Mouse (Mus musculus): ENCODE results near the gene Asphd1.
"Not testable (repeated sequence)": the region's sequence is repeated elsewhere in the genome, so short reads cannot be mapped to it uniquely, and the experiment has no call there.

Asphd1 gene

DNA sequence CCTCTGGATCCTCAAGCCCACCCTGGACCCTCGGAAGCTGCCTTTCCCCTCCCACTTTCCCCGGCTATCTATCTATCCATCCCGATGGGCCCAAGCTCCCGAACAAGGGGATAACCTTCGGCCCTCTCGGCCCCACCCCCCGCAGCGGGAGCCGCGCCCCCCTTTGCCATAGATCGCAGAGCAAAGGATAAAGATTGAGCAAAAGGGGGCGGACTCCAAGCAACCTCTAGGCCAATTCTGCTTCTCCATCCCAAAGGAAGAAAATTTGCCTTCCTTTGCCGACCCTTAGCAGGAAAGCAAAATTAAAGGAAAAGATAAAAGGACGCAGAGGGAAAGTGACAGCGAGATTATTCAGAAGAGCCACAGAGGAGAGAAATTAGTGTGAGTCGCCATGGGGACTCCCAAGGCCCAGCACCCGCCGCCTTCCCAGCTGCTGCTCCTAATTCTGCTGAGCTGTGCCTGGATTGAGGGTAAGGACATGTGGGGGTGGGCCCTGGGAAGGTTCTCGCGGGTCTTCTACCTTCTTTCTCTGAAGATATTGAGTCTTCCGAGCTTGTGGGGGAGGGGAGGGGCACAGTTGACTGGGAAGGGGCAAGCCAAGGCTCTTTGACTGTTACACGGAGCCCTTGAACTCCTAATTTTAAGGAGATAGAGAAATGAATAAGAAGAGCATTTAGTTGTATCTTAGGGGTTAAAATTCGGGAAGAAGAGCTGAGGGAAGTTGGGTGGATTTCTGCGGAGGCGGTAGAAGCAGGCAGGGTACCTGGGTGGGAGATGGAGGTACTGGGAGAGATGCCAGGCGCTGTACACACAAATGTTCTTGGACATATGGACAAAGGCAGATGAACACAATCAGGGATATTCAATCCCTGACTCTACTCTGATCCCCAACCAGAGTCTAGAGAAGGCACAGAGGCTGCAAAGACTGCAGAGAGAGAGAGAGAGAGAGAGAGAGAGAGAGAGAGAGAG is 1.5 kb upstream of the Asphd1 start:
- DNase-seq (ENCODE audit: low spot score in 2 of 2): peak; percentile 52 to 61

DNA sequence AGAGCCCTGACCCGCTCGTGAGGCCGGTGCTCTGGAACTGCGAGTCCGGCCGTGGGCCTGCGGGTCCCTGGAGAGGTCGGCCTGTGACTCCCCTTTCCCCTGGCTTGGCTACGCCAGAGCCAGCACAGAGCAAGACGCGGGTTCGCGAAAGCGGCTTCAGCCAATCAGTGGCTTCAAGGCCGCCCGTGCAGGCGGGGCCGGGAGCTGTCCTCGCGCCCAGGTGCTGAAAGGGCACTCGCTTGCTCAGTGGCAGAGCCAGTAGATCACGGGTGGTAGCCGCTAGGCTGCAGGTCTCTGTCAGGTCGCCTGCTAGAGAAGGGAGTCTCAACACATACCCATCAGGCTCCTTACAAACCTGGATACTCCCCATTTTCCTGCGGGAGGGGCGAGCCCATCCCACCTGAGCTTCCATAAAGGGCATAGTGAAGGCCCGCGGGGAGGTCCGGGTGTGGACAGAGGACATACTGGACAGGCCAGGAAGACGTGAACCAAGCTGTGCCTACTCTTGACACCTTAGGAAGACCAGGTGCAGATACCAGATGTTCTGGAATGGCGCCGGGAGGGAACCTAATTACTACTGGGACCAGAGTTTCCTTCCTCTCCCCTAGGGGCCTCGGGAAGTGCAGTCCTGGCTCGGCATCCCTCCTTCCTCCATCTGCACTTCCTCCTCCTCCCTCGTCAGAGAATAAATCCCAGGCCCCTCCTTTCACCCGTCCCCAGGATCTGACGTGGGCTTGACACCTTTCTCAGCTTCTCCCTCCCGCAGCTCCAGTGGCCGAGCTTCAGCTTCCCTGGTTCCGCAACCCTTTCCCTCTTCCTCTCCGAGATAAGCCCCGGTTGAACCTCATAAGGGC is 638 bp upstream of the Asphd1 start, which contains the start of gene Sez6l2:
Gene Sez6l2 (plus strand): TSS at position 771 of the 854 bp plus-strand sequence.
- DNase-seq (ENCODE audit: low spot score in 2 of 2): peak; percentile 82 to 83

DNA sequence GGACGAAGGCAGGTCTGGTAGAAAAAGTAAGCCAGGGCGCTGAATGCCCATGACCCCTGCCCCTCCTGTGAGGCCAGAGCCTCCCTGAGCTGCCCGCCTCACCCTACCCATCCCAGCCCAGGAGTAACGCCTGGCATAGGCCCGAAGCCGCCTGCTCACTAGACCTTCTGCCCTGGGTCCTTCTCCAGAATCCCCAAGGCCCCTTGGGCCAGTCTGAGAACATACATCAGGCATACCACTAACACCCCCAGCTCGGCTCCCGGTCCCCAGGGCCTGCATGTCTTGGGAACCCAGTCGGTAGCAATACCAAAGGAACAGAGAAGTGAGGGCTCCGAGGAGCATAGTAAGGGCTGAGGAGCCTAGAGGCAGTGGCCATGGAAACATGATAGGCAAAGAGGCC is 756 bp downstream of the Asphd1 start:
- no peak for DNase-seq (ENCODE audit: low spot score in 2 of 2)

DNA sequence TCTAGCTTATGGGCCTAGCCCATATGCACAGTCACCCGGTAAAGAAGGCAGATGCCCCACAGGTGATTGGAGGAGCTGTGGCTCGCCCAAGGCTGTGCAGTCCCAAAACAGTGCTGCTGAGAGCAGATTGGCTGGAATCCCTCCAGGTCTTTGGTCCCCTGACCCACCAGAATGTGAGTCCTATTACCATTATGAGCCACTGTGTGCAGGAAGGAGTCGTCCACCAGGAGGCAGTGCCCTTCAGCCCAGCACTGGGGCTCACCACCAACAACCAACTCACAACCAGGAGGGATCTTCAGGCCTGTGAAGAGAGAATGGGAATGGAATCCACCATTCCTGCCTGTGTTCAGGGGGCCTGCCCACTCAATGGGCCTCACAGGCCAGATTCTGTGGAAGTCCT is 2.9 kb downstream of the Asphd1 start:
- no peak for DNase-seq (ENCODE audit: low spot score in 2 of 2)

DNA sequence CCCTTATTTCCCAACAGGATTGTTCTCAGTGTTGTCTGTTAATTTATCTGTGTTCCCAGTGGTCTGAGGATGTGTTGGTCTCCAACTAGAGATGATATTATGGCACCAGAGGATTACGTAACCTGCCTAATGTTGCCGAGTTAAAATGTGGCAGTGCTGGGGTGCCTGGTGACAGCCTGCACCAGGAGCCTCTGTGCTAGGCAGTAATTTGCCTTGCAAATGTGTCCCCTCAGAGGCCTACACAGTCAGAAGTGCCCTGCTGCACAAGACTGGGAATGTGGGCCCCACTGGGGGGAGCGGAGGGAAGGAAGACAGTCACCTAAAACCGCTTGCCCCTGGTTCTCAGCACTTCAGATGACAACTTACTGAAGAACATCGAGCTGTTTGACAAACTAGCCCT is 7.6 kb downstream of the Asphd1 start:
- no peak for DNase-seq (ENCODE audit: low spot score in 2 of 2)

DNA sequence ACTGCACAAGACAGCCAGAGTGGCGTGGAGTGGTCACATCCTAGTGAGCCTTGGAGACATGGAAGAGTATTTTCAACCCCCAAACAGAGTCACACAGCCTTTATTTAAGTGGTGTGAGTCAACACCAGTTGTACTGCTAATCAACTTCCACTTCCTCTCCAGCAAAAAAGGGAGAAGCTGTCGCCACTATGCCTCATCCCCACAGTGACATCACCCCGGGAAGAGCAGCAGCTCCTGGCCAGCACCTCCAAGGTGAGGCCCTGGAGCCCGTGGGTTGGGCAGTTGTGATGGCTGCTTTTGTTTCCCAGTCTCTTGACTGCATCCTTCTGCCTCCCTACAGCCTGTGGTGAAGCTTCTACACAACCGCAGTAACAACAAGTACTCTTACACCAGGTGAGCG is 8.2 kb downstream of the Asphd1 start:
- DNase-seq (ENCODE audit: low spot score in 2 of 2): no peak

DNA sequence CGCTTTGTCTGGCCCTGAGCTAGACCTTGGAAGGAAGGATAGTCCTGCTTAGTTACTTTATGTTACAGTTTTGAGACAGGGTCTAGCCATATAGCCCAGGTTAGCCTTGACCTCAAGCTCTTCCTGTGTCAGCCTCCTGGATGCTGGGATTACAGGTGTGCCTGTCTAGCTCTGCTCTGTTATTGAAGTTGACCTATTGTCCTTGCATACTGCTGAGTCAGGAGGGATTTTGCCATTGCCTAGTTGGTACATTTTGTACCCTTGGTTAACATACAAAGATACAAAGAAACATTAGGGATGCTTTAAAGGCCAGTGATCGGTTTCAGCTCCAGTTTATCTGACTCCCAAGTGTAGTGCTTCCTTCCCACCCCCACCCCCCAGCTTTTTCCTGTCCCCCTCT is 16.7 kb downstream of the Asphd1 start:
- DNase-seq (ENCODE audit: low spot score in 2 of 2): no peak

DNA sequence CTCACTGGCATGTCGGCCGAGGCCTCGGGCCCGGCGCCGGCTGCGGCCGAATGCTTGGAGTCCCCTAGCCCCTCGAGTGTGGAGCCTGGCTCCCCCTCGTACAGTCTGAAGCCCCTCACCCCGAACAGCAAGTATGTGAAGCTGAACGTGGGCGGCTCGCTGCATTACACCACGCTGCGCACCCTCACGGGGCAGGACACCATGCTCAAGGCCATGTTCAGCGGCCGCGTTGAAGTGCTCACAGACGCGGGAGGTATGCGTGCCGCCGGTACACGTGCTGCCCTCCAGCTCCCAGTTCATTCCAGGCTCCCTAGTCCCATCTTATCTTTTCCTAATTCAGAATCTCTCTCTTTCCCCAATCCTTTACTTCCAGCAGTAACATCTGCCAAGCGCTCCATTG is 20.3 kb downstream of the Asphd1 start:
- DNase-seq (ENCODE audit: low spot score in 2 of 2): peak in 1 of 2 experiments; percentile 52

DNA sequence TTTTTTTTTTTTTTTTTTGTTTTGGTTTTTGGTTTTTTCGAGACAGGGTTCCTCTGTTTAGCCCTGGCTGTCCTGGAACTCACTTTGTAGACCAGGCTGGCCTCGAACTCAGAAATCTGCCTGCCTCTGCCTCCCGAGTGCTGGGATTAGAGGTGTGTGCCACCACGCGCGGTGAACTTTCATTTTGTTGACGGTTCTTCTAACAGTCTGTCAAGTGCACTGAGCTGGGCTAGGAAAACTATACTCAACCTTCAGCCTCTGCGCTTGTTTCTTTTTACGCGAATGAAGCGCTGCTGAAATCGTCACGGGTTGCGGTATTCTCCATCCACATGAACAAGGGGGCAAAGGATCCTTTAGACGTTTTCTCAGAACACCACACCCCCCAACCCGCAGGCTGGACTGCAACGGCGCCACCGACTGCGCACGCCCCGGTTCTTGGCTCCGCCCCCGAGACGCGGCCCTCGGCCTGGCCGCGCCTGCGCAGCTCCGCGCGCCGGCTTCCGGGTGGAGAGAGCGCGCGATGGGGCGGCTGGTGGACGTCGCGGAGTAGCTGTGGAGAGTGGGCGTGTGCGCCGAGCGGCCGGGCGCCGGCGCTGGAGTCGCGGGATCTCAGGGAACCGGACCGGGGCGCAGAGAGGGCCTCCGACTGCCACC is 20.9 kb downstream of the Asphd1 start, which contains the start of gene Kctd13:
Gene Kctd13 (plus strand): TSS at position 496 of the 654 bp plus-strand sequence.
- peak; percentile 84 to 87 for DNase-seq (ENCODE audit: low spot score in 2 of 2)

DNA sequence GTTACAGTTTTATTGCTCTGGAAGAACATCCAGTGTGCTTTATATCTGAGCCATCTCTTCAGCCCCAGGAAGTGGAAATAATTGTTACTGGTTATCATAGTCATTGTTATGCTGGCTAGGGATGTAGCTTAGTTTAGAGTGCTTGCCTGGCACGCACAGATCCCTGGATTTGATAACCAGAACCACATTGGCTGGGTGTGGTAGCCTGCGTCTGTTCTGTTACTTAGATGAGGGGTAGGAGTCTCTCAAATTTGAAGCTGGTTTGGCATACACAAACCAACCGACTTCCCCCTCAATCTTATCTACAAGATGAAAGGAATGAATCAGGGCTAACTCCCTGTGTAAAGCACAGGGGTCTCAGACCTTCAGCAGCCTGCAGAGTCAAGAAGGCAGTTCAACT is 23.1 kb downstream of the Asphd1 start:
- no peak for DNase-seq (ENCODE audit: low spot score in 2 of 2)

DNA sequence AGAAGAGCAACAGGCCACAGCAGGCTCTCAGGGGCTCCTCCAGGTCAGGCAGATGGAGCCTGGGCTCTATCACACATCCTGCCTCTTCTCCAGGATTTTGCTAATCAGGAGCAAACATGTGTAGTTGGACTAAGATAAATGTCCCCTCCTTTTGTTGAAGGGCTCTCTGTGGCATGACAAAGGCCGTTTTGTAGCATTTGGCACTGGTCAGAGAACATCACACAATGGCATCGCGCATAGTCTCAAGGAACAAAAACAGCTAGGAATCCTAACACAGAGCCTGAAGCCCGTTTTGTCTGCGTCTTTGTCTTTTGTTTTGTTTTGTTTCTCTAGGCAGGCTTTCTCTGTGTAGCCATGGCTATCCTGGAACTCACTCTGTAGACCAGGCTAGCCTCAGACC is 25.4 kb downstream of the Asphd1 start:
- no peak for DNase-seq (ENCODE audit: low spot score in 2 of 2)

DNA sequence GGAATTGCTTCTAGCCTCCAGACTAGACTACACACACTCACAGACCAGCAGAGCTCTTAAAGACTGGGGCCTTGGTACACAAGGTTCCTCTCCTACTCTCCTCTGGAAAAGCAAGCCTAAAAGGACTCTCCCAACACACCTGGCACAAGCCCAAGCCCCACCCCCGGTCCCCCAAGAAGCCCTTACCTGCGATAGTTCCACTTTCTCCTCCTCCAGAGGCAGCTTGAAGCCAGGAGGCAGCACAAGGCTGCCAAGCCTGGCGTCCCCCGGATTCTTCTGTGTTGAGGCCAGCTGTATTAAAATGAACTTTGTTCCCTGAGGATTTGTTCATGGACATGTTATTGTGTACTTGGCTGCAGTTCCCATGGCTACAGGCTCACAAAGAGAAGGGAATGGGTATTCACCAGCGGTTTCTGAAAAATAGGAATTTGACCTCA is 26.7 kb downstream of the Asphd1 start, which contains the start of gene Tmem219:
Gene Tmem219 (minus strand): TSS at position 294 of the 437 bp plus-strand sequence.
- no peak for DNase-seq (ENCODE audit: low spot score in 2 of 2)

DNA sequence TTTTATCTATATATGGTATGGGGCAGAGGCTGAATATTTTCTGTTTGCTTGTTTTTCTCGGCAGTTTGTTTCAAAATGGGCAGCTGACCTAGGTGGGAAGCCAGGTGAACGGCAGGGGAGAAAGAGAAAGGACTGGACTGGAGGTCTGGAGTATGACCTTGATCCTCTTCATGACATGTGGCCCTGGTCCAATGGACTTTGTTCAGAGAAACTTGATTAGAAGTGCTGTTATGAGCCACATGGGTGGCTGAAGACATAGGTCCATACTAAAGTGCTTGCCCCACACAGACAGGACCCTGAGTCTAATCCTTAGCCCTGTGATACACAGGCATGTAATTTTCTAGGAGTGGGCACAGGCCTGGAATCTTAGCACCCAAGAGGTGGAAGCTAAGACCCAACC is 27.8 kb downstream of the Asphd1 start:
- DNase-seq (ENCODE audit: low spot score in 2 of 2): no peak

DNA sequence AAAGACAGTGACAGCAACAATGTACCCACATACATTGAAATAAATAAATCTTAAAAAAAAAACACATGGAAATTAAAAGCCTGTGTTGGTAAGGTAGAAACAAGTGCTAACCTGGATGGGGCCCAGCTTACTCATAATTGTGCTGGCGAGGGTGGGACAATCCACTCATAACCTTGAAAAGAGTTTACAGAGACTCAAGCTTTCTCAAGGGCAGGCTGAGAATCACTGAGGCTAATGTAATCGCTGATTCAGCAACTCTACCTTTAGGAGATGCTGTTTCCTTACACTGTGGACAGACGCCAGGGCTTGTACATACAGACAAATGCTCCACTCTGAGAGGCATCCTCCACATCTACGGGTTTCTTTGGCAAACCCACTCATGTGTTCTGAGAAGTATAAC is 29.4 kb downstream of the Asphd1 start:
- no peak for DNase-seq (ENCODE audit: low spot score in 2 of 2)

DNA sequence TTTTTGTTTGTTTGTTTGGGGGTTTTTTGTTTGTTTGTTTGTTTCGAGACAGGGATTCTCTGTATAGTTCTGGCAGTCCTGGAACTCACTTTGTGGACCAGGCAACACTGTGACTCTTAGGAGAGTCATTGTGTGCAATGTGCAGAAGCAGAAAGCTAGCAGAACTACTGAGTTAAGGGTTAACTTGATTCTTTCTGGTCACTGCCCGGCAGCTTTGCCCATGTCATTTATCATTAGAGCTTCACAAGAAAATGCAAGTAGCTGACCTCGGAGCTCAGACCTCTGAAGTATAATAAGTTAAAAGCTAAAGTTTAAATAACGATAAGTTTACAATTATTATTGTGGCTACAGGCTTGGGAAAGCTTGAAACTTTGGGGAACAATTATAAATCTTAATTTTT is 31.0 kb downstream of the Asphd1 start:
- not testable (repeated sequence) for DNase-seq (ENCODE audit: low spot score in 2 of 2)

DNA sequence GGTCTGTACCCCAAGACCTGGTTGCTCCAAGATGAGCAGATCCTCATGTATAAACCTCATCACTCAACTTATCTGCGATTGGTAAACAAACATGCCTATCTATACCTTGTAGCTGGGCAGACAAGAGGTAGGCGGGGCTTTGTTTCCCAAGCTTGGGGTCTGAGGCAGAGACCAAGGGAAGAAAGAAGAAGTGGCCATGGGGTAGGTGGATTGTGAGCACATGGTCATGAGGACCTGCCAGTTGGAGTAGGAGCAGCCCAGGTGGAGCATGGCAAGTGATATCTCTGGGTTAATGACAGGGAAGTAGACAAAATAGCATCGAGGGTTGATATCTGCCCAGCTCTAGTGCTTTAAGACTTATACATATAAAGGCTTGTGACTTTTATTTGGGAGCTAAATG is 34.5 kb downstream of the Asphd1 start:
- DNase-seq (ENCODE audit: low spot score in 2 of 2): no peak

DNA sequence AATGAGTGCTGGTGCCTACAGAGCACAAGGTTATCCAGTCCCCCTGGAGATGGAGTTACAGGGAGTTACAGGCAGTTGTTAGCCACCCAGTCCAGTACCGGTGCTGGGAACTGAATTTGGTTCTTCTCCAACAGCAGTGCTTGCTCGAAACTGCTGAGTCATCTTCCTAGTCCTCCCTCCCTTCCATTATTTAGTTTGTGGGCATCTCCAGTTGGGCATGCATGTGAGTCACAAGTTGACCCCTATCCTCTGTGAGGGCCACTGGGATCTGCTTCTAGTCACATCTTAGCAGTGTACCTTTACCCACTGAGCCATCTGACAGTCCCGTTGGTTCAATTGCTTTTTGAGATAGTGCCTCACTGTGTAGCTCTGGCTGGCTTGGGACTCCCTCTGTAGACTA is 43.8 kb downstream of the Asphd1 start:
- DNase-seq (ENCODE audit: low spot score in 2 of 2): no peak

DNA sequence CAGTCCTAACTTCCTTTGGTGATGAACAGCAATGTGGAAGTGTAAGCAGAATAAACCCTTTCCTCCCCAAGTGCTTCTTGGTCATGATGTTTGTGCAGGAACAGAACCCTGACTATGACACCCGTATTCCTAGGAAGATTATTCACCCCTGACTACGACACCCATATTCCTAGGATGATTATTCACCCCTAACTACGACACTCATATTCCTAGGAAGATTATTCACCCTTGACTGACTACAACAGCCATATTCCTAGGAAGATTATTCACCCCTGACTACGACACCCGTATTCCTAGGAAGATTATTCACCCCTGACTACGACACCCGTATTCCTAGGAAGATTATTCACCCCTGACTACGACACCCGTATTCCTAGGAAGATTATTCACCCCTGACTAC is 49.6 kb downstream of the Asphd1 start:
- not testable (repeated sequence) for DNase-seq (ENCODE audit: low spot score in 2 of 2)

DNA sequence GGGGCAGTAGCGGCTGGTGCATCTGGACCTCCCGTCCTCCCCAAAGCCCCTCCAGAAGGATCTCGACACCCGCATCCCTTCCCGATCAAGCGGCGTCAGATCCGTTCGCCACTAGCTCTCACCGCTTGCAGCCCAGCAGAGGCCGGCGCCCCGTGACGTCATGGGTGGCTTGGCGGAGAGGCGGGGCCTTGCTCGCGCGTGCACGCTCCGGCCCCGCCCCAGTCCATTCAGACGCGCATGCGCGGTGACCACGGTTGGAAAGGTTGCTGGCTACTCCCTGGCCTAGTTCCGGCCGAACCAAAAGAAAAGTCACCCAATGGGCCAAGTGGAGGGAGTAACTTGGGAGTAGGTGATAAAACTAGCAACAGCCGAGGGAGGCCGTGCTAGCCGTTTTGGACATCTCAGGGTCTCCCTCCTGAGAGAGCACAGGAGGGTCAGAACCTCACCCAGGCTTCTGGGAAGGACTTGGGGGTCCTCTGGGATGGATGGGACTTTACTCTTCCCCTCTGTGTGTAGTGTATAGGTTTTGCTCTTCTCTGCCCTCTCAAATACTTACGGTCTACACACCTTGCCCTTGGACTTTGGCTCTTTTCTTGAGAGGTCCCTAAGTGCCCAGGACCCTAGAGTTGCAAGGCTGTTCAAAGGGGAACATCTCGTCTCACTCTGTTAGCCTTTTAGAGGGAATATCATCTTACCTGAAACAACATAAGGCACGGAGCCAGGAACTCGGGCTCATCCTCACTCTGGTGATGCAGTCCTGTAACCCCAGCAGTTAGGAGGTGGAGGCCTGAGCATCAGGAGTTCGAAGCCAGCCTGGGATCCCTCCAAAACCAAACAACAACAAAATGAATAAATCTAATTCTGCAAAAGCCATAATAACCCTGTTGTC is 51.0 kb downstream of the Asphd1 start:
- DNase-seq (ENCODE audit: low spot score in 2 of 2): peak; percentile 95 to 96

DNA sequence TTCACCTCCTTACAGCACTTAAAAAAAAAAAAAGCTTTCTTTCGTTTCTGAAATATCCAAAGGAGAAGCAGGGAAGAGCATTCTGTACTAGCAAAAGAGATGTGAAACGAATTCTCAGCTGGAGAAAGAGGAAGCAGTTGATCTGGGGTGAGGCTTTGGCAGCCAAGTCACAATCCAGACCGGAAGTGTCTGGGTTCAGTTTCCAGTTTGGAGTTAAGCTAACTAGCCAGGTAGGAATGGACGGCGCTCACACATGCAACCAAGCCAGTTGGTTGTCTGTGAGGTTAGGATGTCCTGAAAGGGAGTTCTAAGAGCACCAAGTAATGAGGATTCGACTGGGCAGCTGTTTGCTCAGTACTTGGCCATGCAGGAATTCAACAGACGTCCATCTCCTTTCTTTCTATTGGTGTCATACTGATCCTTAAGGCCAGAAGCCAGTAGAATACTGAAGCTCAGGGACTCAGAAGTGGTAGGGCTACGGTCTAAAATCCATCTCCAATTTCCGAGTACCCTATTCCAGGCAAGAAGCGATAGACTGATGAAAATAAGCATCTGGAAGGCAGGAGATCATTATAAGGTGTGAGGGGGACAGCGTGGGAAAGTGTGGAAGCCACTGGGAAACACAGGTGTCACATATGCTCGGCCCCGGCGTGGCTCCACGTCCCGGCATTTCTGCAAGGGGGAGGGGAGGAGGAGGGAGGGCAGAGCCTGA is 51.8 kb downstream of the Asphd1 start:
- DNase-seq (ENCODE audit: low spot score in 2 of 2): no peak

Measured in right cerebral cortex, adult 2 months (tissue).